Mouse (Mus musculus) liver, embryonic 13.5 days (tissue): ENCODE data around the gene Olfr1314. TPM values are rescaled to one million over a fixed set of nuclear protein-coding genes. Genes with fewer than 3 reads are reported as not detected.

ENCODE experiments used
- ATAC-seq: fragments of 200-750 bp; cut with Nextera tagmentation; 2 replicates; pipeline ENCODE4 v1.8.0; 2017; ENCODE audit warnings: low read depth, mild to moderate bottlenecking, moderate number of reproducible peaks, moderate library complexity
- DNase-seq: peaks from one replicate; pipeline ENCODE4 v3.0.0; 2022
- H3K27ac ChIP-seq: fragments of 300-500 bp; sonication (generic); 2 replicates; pipeline ENCODE4 v1.5.1; 2015; ENCODE audit warnings: moderate library complexity, mild to moderate bottlenecking, inconsistent platforms
- H3K27me3 ChIP-seq: fragments of 300-500 bp; sonication (generic); 2 replicates; pipeline ENCODE4 v1.6.1; 2015; ENCODE audit warnings: mild to moderate bottlenecking, inconsistent platforms
- H3K36me3 ChIP-seq: fragments of 300-500 bp; sonication (generic); 2 replicates; pipeline ENCODE4 v1.6.1; 2015; ENCODE audit warnings: mild to moderate bottlenecking, inconsistent platforms
- H3K4me1 ChIP-seq: fragments of 300-500 bp; sonication (generic); replicated peaks from 2 replicates; pipeline ENCODE4 v1.6.1; 2015; ENCODE audit warnings: inconsistent platforms
- H3K4me2 ChIP-seq: fragments of 300-500 bp; sonication (generic); 2 replicates; pipeline ENCODE4 v1.6.1; 2015; ENCODE audit warnings: inconsistent platforms, mild to moderate bottlenecking, moderate library complexity
- H3K4me3 ChIP-seq: fragments of 300-500 bp; sonication (generic); replicated peaks from 2 replicates; pipeline ENCODE4 v1.5.1; 2015; ENCODE audit warnings: mild to moderate bottlenecking, inconsistent platforms
- H3K9ac ChIP-seq: fragments of 300-500 bp; sonication (generic); 2 replicates; pipeline ENCODE4 v1.6.1; 2015; ENCODE audit warnings: mild to moderate bottlenecking, inconsistent platforms
- H3K9me3 ChIP-seq: fragments of 300-500 bp; sonication (generic); replicated peaks from 2 replicates; pipeline ENCODE4 v1.6.1; 2016; ENCODE audit warnings: inconsistent platforms
- WGBS: fragments of 180-500 bp; shearing (Covaris S2); methylation state at CpG from one replicate; pipeline ENCODE4 v1.1.7; 2015; ENCODE audit not compliant: insufficient replicate concordance; 5-methylcytosine and 5-hydroxymethylcytosine counted together
- polyA plus RNA-seq: library from polyadenylated mRNA; unstranded; fragments of >200 nt; fragmentation: Nextera tagmentation; extraction: Ambion mirVana; gene quantifications from 2 replicates; pipeline ENCODE4 v1.2.1, GENCODE M21; 2015

Olfr1314 gene
- polyA plus RNA-seq: not detected in 2 replicates

DNA sequence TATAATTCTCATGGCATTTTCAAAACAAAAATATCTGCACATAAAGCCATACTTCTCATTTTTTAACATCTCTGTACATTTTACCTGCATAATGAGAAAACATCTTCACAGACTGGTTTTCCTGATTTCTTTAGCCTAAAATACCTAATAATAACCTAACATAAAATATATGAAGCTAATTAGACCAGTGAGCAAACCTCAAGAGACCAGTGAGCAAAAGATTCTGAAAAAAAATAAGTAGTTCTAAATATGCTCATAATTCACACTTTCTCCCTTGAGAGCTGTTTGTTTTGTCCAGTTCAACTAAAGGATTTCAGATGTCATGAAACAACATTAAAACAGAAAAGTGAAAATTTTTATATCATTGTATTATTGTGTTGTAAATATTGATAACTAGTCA, at the start of gene Olfr1314:
Gene Olfr1314 (minus strand): TSS at position 101 of the 400 bp plus-strand sequence.
- ATAC-seq: no peak
- H3K9me3 ChIP-seq: no peaks in the 10 kb centered on the region
- H3K27ac ChIP-seq: no peak within 1 kb of the TSS
- no peak within 1 kb of the TSS for H3K4me2 ChIP-seq
- H3K36me3 ChIP-seq: no peaks in the 10 kb centered on the region
- no peak for DNase-seq
- no peak within 1 kb of the TSS for H3K4me3 ChIP-seq
- H3K9ac ChIP-seq: no peak within 1 kb of the TSS
- H3K4me1 ChIP-seq: no peaks in the 10 kb centered on the region
- H3K27me3 ChIP-seq: no peaks in the 10 kb centered on the region

- H3K36me3 ChIP-seq: no peaks in the 10 kb centered on the region
- H3K4me1 ChIP-seq: no peaks in the 10 kb centered on the region
- no peak within 1 kb of the TSS for H3K4me3 ChIP-seq
- H3K4me2 ChIP-seq: no peak within 1 kb of the TSS
- H3K27me3 ChIP-seq: no peaks in the 10 kb centered on the region
- 45% methylated on average over 2 of the region's 2 CpGs for WGBS
- no peak within 1 kb of the TSS for H3K9ac ChIP-seq
- ATAC-seq: no peak
- no peak for DNase-seq
- no peaks in the 10 kb centered on the region for H3K9me3 ChIP-seq
- no peak within 1 kb of the TSS for H3K27ac ChIP-seq
These were observed 43.4 kb upstream of the Olfr1314 start, which contains the start of gene Olfr1317 for GRCm38 (mm10) chr2:112140029-112140428. Gene Olfr1317 (plus strand): TSS chr2:112140329.

- H3K36me3 ChIP-seq: no peaks in the 10 kb centered on the region
- no peaks in the 10 kb centered on the region for H3K9me3 ChIP-seq
- no peak within 1 kb of the TSS for H3K27ac ChIP-seq
- H3K27me3 ChIP-seq: no peaks in the 10 kb centered on the region
- WGBS: 61% methylated on average over 2 of the region's 2 CpGs
- no peaks in the 10 kb centered on the region for H3K4me1 ChIP-seq
- no peak within 1 kb of the TSS for H3K4me3 ChIP-seq
- no peak within 1 kb of the TSS for H3K4me2 ChIP-seq
- no peak within 1 kb of the TSS for H3K9ac ChIP-seq
- ATAC-seq (no peak), DNase-seq (no peak)
These were observed 38.3 kb upstream of the Olfr1314 start, which contains the start of gene Olfr1316 for GRCm38 (mm10) chr2:112134877-112135276. Gene Olfr1316 (minus strand): TSS chr2:112134977.

DNA sequence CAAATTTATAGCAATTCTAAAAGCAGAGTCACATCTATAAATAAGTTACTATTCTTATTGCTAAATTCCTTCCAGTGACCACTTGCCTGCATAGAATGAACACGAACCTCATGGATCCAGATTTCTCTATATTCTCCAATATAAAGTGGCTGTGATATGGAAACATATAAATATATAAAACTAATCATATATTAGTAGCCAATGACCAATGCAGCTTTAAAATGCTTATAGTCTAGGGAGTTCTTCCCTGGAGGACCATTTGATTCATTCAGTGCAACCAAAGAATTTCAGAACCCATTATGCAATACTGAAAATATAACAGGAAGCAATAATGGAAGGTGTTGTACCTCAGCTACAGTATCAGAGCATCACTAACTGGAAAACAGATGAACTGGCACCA, 18.8 kb upstream of the Olfr1314 start, which contains the start of gene Olfr1315-ps1:
Gene Olfr1315-ps1 (minus strand): TSS at position 101 of the 400 bp plus-strand sequence.
- Histone ChIP-seq H3K9ac (no peak within 1 kb of the TSS), H3K4me1 (no peaks in the 10 kb centered on the region), H3K9me3 (no peaks in the 10 kb centered on the region), H3K36me3 (no peaks in the 10 kb centered on the region), H3K4me2 (no peak within 1 kb of the TSS), H3K27me3 (no peaks in the 10 kb centered on the region), H3K4me3 (no peak within 1 kb of the TSS), H3K27ac (no peak within 1 kb of the TSS)
- ATAC-seq (no peak), DNase-seq (no peak)
- WGBS: 42% methylated on average over 1 of the region's 1 CpGs

DNA sequence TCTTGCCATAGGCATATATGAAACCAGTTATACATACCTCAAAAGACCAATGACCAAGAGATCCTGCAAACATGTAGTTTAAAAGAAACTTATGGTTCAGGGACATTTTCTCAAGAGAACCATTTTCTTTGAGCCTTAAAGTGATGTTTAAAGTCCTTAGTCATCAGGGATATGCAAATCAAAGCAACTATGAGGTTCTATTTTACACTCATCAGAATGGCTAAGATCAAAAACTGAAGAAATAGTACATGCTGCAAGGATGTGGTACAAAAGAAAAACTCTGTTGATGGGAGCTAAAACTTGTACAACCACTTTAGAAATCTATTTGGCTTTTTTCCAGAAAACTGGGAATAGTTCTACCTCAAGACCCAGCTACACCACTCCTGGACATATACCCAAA, 18.8 kb downstream of the Olfr1314 start, which contains the start of gene Olfr1313:
Gene Olfr1313 (minus strand): TSS at position 101 of the 400 bp plus-strand sequence.
- Histone ChIP-seq H3K9me3 (no peaks in the 10 kb centered on the region), H3K4me3 (no peak within 1 kb of the TSS), H3K27me3 (no peaks in the 10 kb centered on the region), H3K9ac (no peak within 1 kb of the TSS), H3K4me2 (no peak within 1 kb of the TSS), H3K4me1 (no peaks in the 10 kb centered on the region), H3K27ac (no peak within 1 kb of the TSS), H3K36me3 (no peaks in the 10 kb centered on the region)
- ATAC-seq (no peak), DNase-seq (no peak)

DNA sequence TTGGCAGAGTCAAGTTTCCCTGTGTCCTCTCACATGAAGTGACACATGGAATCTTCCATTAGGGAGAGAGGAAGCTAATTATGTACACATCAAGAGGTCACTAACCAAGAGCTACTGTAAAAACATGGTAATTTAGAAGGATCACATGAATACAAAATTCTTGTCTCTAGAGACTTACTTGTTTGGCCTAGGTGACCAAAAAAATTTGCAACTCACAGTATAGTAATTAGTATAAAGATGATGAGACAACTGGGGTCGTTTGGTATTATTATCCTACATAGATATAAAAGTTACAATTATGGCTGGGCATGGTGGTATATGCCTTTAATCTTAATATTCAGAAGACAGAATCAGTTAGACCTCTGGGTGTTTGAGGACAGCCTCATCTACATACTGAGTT, 46.4 kb downstream of the Olfr1314 start, which contains the start of gene Olfr1312:
Gene Olfr1312 (minus strand): TSS at position 101 of the 400 bp plus-strand sequence.
- no peaks in the 10 kb centered on the region for H3K4me1 ChIP-seq
- no peak within 1 kb of the TSS for H3K9ac ChIP-seq
- WGBS: 15% methylated on average over 1 of the region's 1 CpGs
- H3K9me3 ChIP-seq: no peaks in the 10 kb centered on the region
- no peak within 1 kb of the TSS for H3K4me3 ChIP-seq
- DNase-seq (no peak), ATAC-seq (no peak)
- no peak within 1 kb of the TSS for H3K4me2 ChIP-seq
- no peaks in the 10 kb centered on the region for H3K36me3 ChIP-seq
- H3K27ac ChIP-seq: no peak within 1 kb of the TSS
- no peaks in the 10 kb centered on the region for H3K27me3 ChIP-seq

Other genes starting within 250 kb of the Olfr1314 start
- not detected in 2 replicates for gene Olfr1305, start 219.6 kb downstream of the Olfr1314 start, polyA plus RNA-seq
- not detected in 2 replicates for gene Olfr1306, start 180.5 kb downstream of the Olfr1314 start, polyA plus RNA-seq
- gene Olfr1307, start 147.3 kb downstream of the Olfr1314 start, polyA plus RNA-seq: not detected in 2 replicates
- gene Olfr1308, start 131.8 kb downstream of the Olfr1314 start, polyA plus RNA-seq: not detected in 2 replicates
- not detected in 2 replicates for gene Olfr1309, start 106.5 kb downstream of the Olfr1314 start, polyA plus RNA-seq
- gene Olfr1310, start 84.1 kb downstream of the Olfr1314 start, polyA plus RNA-seq: not detected in 2 replicates
- not detected in 2 replicates for gene Olfr1311, start 72.4 kb downstream of the Olfr1314 start, polyA plus RNA-seq
- not detected in 2 replicates for gene Olfr1312, start 46.5 kb downstream of the Olfr1314 start, polyA plus RNA-seq
- gene Olfr1313, start 18.9 kb downstream of the Olfr1314 start, polyA plus RNA-seq: not detected in 2 replicates
- not detected in 2 replicates for gene Olfr1315-ps1, start 18.7 kb upstream of the Olfr1314 start, polyA plus RNA-seq
- not detected in 2 replicates for gene Olfr1316, start 38.2 kb upstream of the Olfr1314 start, polyA plus RNA-seq
- not detected in 2 replicates for gene Olfr1317, start 43.5 kb upstream of the Olfr1314 start, polyA plus RNA-seq
- not detected in 2 replicates for gene Olfr1318, start 57.4 kb upstream of the Olfr1314 start, polyA plus RNA-seq
- gene Lpcat4, start 142.7 kb upstream of the Olfr1314 start, polyA plus RNA-seq: 2.7 and 2.8 TPM in 2 replicates
- gene Nutm1, start 162.5 kb upstream of the Olfr1314 start, polyA plus RNA-seq: not detected in 2 replicates
- 199 and 208 TPM in 2 replicates for gene Nop10, start 165.1 kb upstream of the Olfr1314 start, polyA plus RNA-seq
- gene Slc12a6, start 169.0 kb upstream of the Olfr1314 start, polyA plus RNA-seq: 3.6 and 3.9 TPM in 2 replicates
- not detected in 2 replicates for gene Gm21985, start 169.5 kb upstream of the Olfr1314 start, polyA plus RNA-seq